Mouse (Mus musculus) small intestine, adult 2 months (tissue): ENCODE results near the gene Gnao1.

Experiments
- CTCF ChIP-seq: fragments of 200-500 bp; IDR thresholded peaks from 2 replicates; pipeline ENCODE4 v1.5.1; 2012; ENCODE audit warnings: low read depth, mild to moderate bottlenecking, control low read depth, inconsistent platforms, low read length, moderate library complexity, mixed read lengths; ENCODE audit not compliant: insufficient replicate concordance, insufficient read length; ENCODE audit errors: extremely low read depth
- POLR2A ChIP-seq: fragments of 200-500 bp; IDR thresholded peaks from 2 replicates; pipeline ENCODE4 v1.6.1; 2012; ENCODE audit warnings: low read depth, mild to moderate bottlenecking, control low read depth, inconsistent platforms, low read length, moderate library complexity

- TF ChIP-seq CTCF = no peak
- TF ChIP-seq POLR2A = no peak
Observed at GRCm38 (mm10) chr8:93946397-93946796, 136.6 kb downstream of the Gnao1 start.
